Mouse (Mus musculus) kidney, embryonic 14.5 days (tissue): ENCODE results near the gene Aox4. TPM values are rescaled to one million over a fixed set of nuclear protein-coding genes. Genes with fewer than 3 reads are reported as not detected.

Experiments
- ATAC-seq: fragments of 200-750 bp; cut with Nextera tagmentation; 2 replicates; pipeline ENCODE4 v1.8.0; 2017; ENCODE audit warnings: moderate number of reproducible peaks, mild to moderate bottlenecking, moderate TSS enrichment, moderate library complexity; ENCODE audit not compliant: low FRiP score, low TSS enrichment
- H3K27ac ChIP-seq: fragments of 300-500 bp; sonication (generic); 2 replicates; pipeline ENCODE4 v1.5.1; 2014; ENCODE audit warnings: low read depth, mild to moderate bottlenecking, low read length, moderate library complexity, mixed read lengths
- H3K27me3 ChIP-seq: fragments of 300-500 bp; sonication (generic); 2 replicates; pipeline ENCODE4 v1.6.1; 2014; ENCODE audit warnings: mild to moderate bottlenecking, low read length; ENCODE audit not compliant: control insufficient read depth, insufficient read depth
- H3K36me3 ChIP-seq: fragments of 300-500 bp; sonication (generic); 2 replicates; pipeline ENCODE4 v1.6.1; 2014; ENCODE audit warnings: low read length, mixed read lengths; ENCODE audit not compliant: control insufficient read depth, insufficient read depth
- H3K4me1 ChIP-seq: fragments of 300-500 bp; sonication (generic); 2 replicates; pipeline ENCODE4 v1.6.1; 2014; ENCODE audit warnings: low read length, mixed read lengths; ENCODE audit not compliant: control insufficient read depth, insufficient read depth
- H3K4me2 ChIP-seq: fragments of 300-500 bp; sonication (generic); replicated peaks from 2 replicates; pipeline ENCODE4 v1.6.1; 2014; ENCODE audit warnings: low read depth, mild to moderate bottlenecking, low read length
- H3K4me3 ChIP-seq: fragments of 300-500 bp; sonication (generic); 2 replicates; pipeline ENCODE4 v1.5.1; 2014; ENCODE audit warnings: mild to moderate bottlenecking, low read length
- H3K9ac ChIP-seq: fragments of 300-500 bp; sonication (generic); 2 replicates; pipeline ENCODE4 v1.6.1; 2014; ENCODE audit warnings: low read depth, mild to moderate bottlenecking, low read length, moderate library complexity
- H3K9me3 ChIP-seq: fragments of 300-500 bp; sonication (generic); 2 replicates; pipeline ENCODE4 v1.6.1; 2016; ENCODE audit warnings: low read length; ENCODE audit not compliant: control insufficient read depth
- WGBS: fragments of 180-500 bp; shearing (Covaris S2); extraction: QIAGEN DNeasy Blood & Tissue Kit; methylation state at CpG from one replicate; pipeline ENCODE4 v1.1.7; 2014; 5-methylcytosine and 5-hydroxymethylcytosine counted together
- polyA plus RNA-seq: library from polyadenylated mRNA; unstranded; fragments of >200 nt; fragmentation: Nextera tagmentation; extraction: Ambion mirVana; gene quantifications from 2 replicates; pipeline ENCODE4 v1.2.1, GENCODE M21; 2014

Gene Aox4
- polyA plus RNA-seq, 1 experiment from 2014 or later = 0.14 TPM

DNA sequence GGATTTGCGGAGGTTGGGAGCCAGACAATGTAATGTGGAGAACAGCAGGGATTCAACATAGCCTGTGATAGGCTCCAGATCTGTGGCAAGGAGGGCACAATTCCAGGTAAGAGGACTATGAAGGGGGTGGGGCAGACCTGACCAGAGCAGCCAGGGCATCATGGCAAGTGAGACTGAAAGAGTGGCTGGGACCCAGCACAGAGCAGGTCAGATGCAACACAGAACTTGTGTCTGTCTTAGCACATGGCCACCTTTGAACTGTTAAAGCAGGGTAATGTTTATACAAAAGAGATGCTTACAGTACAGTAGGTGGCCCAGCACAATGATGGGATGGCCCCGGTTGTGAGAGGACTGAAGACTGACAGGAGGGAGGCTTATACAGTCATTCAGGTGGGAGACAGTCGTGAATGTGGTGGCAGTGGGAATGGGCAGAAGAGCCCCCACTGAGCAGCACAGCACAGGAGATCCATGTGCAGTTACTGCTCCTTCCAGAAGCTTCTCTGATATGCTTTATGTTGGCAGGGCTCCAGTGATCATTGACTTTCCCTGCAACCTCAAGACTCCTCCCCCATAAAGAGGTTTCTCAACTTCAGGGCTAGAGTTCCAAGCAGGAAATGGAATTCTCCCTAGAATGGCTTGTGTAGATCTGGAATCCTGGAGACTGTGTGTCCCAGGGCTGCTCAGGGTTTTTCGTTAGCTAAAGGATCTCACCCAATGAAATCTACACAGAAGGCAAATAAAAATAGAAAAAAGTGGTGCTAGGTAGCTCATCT is 27.5 kb downstream of the Aox4 start:
- no peak for ATAC-seq

DNA sequence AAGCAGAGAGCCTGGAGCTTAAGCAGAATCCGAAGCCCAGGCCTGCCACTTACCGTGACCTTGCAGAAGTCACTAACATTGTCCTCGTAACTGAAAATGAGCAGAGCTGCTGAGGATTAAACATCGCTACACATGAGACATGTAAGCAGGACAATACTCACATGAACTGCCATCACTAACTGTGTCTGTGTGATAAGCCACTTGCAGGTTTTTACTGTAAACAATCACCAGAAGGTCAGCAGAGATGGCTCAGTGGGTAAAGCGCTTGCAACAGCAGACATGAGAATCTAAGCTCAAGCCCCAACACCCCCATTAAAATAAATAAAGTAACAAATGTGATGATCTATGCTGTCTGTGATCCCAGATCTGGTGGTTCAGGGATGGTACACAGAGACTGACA is 28.2 kb downstream of the Aox4 start:
- no peak overlapping the region for H3K27ac ChIP-seq
- no peaks in the 10 kb centered on the region for H3K36me3 ChIP-seq
- no peaks in the 10 kb centered on the region for H3K9me3 ChIP-seq
- no peak overlapping the region for H3K4me2 ChIP-seq
- WGBS = 88% methylated on average over 5 of the region's 5 CpGs
- no peak overlapping the region for H3K4me3 ChIP-seq
- ATAC-seq = no peak
- H3K27me3 ChIP-seq = no peaks in the 10 kb centered on the region
- H3K4me1 ChIP-seq = no peaks in the 10 kb centered on the region
- no peak overlapping the region for H3K9ac ChIP-seq

More for the DNA sequence above, 27.5 kb downstream of the Aox4 start:
- no peaks in the 10 kb centered on the region for H3K9me3 ChIP-seq
- no peaks in the 10 kb centered on the region for H3K4me1 ChIP-seq
- no peak overlapping the region for H3K4me2 ChIP-seq
- H3K4me3 ChIP-seq = no peak overlapping the region
- H3K9ac ChIP-seq = no peak overlapping the region
- H3K27ac ChIP-seq = no peak overlapping the region
- H3K36me3 ChIP-seq = no peaks in the 10 kb centered on the region
- no peaks in the 10 kb centered on the region for H3K27me3 ChIP-seq
- 83% methylated on average over 4 of the region's 4 CpGs for WGBS

DNA sequence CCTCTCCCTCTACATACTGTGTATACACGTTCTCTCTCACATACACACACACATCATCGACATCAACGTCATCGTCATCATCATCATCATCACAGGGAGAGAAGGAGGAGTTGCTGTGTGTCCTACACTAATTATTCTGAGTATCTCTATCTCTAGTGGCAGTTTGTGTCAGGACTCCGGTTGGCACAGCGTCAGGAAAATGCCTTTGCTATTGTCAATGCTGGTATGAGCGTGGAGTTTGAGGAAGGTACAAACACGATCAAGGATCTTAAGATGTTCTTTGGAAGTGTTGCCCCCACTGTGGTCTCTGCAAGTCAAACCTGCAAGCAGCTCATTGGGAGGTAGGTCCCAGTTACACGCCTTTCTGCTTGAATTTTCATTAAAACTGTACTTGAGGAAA is 28.8 kb downstream of the Aox4 start:
- H3K9ac ChIP-seq = no peak overlapping the region
- no peaks in the 10 kb centered on the region for H3K9me3 ChIP-seq
- H3K27me3 ChIP-seq = no peaks in the 10 kb centered on the region
- no peaks in the 10 kb centered on the region for H3K36me3 ChIP-seq
- no peak overlapping the region for H3K4me2 ChIP-seq
- no peak overlapping the region for H3K27ac ChIP-seq
- no peaks in the 10 kb centered on the region for H3K4me1 ChIP-seq
- no peak for ATAC-seq
- 95% methylated on average over 9 of the region's 9 CpGs for WGBS
- H3K4me3 ChIP-seq = no peak overlapping the region

DNA sequence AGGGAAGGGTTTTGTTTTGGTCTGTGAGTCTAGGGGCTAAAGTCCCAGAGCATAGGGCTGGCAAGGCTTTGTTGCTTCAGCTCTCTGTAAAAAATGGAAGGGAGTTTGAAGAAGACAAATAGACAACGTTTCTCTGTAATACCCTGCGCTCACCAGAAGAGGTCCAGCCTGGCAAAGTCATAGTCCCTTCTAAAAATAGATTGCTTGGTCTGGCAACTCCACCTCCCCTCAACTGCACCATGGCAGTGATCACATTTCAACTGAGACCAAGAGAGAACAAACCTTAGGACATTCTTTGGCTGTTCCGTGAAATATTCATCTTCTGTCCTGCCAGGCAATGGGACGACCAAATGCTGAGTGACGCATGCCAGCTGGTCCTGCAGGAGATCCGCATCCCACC is 30.1 kb downstream of the Aox4 start:
- no peak overlapping the region for H3K9ac ChIP-seq
- H3K27ac ChIP-seq = no peak overlapping the region
- no peaks in the 10 kb centered on the region for H3K27me3 ChIP-seq
- WGBS = 64% methylated on average over 6 of the region's 6 CpGs
- no peak overlapping the region for H3K4me3 ChIP-seq
- ATAC-seq = no peak
- no peaks in the 10 kb centered on the region for H3K9me3 ChIP-seq
- no peak overlapping the region for H3K4me2 ChIP-seq
- no peaks in the 10 kb centered on the region for H3K4me1 ChIP-seq
- H3K36me3 ChIP-seq = no peaks in the 10 kb centered on the region

DNA sequence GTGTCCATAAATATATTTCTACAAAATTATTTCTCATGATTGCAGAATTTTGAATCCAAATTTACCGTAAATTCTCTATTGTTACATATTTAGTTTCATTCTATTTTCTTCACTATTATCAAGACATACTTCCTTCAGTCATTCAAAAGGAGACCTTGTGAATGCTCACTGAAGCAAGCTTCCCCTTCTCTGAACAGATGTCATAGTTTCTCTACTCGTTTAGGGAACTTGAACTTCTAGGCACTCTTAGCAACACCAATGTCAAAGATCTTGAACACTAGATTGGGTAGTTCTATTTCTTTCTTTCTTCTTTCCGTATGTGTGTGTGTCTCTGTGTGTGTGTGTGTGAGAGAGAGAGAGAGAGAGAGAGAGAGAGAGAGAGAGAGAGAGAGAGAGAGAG is 34.3 kb downstream of the Aox4 start:
- ATAC-seq = no peak
- Histone ChIP-seq H3K4me2 (no peak overlapping the region), H3K9me3 (no peaks in the 10 kb centered on the region), H3K27me3 (no peaks in the 10 kb centered on the region), H3K4me1 (no peaks in the 10 kb centered on the region), H3K9ac (no peak overlapping the region), H3K27ac (no peak overlapping the region), H3K36me3 (no peaks in the 10 kb centered on the region), H3K4me3 (no peak overlapping the region)
- 72% methylated on average over 3 of the region's 3 CpGs for WGBS

DNA sequence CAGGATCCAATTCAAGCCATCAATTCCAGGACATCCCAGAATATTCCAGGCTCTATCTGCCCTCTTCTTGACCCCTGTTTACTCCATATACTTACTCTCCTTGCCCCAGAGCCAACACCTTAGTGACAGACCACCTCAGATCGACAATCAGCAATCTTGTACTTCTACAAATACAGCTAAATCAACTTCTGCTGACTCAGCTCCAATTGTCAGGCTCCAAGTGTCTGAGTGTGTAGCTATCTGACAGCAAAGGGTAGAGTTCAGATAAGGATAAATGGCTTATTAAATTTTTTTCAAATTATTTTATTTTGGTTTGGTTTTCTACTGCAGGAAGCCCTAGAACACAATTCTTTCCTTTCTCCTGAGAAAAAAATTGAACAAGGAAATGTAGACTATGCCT is 38.3 kb downstream of the Aox4 start:
- no peak for ATAC-seq
- Histone ChIP-seq H3K9me3 (no peaks in the 10 kb centered on the region), H3K36me3 (no peaks in the 10 kb centered on the region), H3K27me3 (no peaks in the 10 kb centered on the region), H3K4me1 (no peaks in the 10 kb centered on the region), H3K4me3 (no peak overlapping the region), H3K4me2 (no peak overlapping the region), H3K27ac (no peak overlapping the region), H3K9ac (no peak overlapping the region)
- 78% methylated on average over 1 of the region's 1 CpGs for WGBS

DNA sequence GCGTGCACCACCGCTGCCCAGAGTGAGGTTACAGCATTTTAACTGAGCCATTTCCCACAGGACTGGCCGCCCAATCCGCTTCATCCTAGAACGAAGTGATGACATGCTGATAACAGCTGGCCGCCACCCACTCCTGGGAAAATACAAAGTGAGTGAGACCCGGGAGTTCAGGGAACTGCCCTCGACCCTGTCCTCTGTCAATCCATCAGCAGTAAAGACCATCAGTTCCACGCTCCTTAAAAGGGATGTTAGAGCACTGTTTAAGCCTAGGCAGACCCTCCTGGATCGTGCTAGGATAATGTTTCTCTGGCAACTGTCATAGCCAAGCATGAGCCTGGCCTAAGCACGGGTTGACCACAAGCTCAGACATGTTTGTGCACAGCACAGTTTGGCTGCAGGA is 43.3 kb downstream of the Aox4 start:
- no peak overlapping the region for H3K4me2 ChIP-seq
- no peaks in the 10 kb centered on the region for H3K36me3 ChIP-seq
- 50% methylated on average over 11 of the region's 11 CpGs for WGBS
- H3K27me3 ChIP-seq = no peaks in the 10 kb centered on the region
- no peak overlapping the region for H3K4me3 ChIP-seq
- H3K9ac ChIP-seq = no peak overlapping the region
- no peak for ATAC-seq
- H3K9me3 ChIP-seq = no peaks in the 10 kb centered on the region
- no peak overlapping the region for H3K27ac ChIP-seq
- no peaks in the 10 kb centered on the region for H3K4me1 ChIP-seq

DNA sequence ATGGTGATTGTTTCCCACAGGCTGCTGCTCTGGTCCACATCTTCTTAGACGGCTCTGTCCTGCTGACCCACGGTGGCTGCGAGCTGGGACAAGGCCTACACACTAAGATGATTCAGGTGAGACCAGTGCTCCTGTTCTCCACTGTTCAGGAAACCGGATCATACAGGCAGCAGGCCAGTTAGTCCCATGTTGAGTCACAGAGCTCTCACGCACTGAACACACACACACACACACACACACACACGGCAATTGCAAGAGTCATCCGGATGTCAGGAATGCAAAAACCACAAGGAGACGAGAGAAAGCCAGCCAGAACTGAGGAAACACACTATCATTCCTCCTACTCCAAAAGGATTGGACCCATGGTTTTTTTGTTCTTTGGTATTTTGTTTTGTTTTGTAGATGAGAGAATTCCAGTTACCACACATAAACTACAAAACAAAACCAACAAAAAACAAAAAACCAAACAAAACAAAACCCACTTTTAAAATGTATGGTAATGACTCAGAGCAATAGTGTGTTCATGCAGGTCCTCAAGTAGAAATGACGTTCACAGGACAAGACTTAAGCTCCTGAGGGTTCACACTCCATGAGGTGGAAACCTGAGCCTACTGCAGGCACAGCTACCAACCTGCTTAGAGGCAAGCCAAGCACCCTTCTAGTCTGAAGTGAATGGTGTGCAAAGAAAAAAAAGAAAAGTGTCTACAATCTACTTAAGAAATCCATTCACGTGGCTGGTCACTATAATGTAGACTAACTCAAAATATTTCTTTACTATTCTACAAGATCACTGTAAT is 47.2 kb downstream of the Aox4 start:
- Histone ChIP-seq H3K4me3 (no peak overlapping the region), H3K4me2 (no peak overlapping the region), H3K9ac (no peak overlapping the region), H3K9me3 (no peaks in the 10 kb centered on the region), H3K27ac (no peak overlapping the region), H3K36me3 (no peaks in the 10 kb centered on the region), H3K27me3 (no peaks in the 10 kb centered on the region), H3K4me1 (no peaks in the 10 kb centered on the region)
- 77% methylated on average over 10 of the region's 10 CpGs for WGBS
- no peak for ATAC-seq

DNA sequence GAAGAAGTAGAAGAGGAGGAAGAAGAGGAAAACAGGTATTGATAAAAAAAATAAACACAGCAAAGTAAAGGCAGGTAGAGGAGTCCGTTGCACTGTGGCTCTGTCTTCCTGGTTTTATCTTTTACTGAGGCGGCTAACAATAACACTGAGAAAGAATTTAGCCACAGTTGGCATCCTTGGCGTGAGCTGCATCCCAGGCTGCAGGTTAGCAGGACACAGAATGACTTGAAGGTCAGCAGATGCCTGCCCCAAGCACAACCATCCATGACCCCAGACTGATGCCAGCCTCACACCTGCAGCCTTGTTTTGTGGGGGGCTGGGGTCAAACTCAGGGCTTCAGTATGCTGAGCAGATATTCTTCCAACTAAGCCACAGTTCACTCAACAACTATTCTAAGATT is 50.1 kb downstream of the Aox4 start:
- 56% methylated on average over 3 of the region's 3 CpGs for WGBS

More for the DNA sequence above, 50.1 kb downstream of the Aox4 start:
- no peak overlapping the region for H3K4me2 ChIP-seq
- no peaks in the 10 kb centered on the region for H3K4me1 ChIP-seq
- H3K9ac ChIP-seq = no peak overlapping the region
- H3K36me3 ChIP-seq = no peaks in the 10 kb centered on the region
- H3K27me3 ChIP-seq = no peaks in the 10 kb centered on the region
- ATAC-seq = no peak
- no peak overlapping the region for H3K27ac ChIP-seq
- H3K9me3 ChIP-seq = no peaks in the 10 kb centered on the region
- no peak overlapping the region for H3K4me3 ChIP-seq
